ENCODE assay signal across 9 mouse cellular contexts in the genomic region with DNA sequence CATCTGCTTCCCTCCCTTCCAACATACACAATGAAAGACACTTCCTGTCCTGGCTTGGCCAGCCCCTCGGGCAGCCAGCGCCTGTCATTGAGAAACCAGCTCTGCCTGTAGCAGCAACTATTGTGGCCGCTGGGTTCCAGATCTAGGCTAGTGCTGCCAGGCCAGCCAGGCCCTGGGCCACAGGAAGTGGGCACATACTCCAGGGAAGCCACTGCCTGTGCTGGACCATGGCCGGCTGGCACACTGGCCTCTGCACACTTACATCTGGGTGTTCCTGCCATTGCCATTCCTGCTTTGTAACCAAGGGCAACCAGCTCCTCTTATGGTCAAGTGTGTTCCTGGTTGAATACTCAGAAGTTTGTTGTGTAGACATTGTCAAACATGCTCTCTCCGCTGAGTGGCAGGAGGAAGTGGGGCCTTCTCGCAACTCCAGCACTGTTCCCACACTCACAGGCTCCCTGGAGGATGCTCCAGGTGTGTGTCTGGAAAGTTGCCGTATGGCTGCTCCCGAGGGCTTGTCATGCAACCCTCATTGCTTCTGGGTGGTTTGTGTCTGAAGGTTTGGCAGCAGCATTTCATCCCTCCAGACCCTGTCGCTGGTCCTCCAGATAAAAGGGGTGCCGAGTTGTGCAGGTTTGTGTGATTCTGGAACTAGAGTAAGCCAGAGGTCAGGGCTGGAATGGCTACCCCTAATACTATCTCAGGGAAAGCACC. TPM values are rescaled to one million over a fixed set of nuclear protein-coding genes. Genes with fewer than 3 reads are reported as not detected.
DNase-seq lines count a peak whose midpoint lies in the region; ATAC-seq and TF ChIP-seq lines count a peak whose summit lies in the region.
"Had no signal": no experiment of that assay in that cellular context is flagged by ENCODE, and none has a peak within 500 bp of the region (broad histone marks: within the 10 kb centered on the region; RNA-seq: fewer than 3 reads in every experiment).

No protein-coding gene starts in this region.

- H3K9me3 ChIP-seq in hindbrain, embryonic 10.5 days: no peaks in the 10 kb centered on the region
- no peaks in the 10 kb centered on the region for H3K9me3 ChIP-seq in hindbrain, embryonic 13.5 days
- H3K9me3 ChIP-seq in ES-E14 (ENCODE audit: control insufficient read depth, insufficient read depth, low read depth, low read length): no peaks in the 10 kb centered on the region
- no peaks in the 10 kb centered on the region for H3K9me3 ChIP-seq in lung, postnatal 0 days (ENCODE audit: low read length)

- in situ Hi-C loops in ES-E14 (cut with MboI; ENCODE audit: low sequenced_read_pairs in 2 of 2, unreplicated experiment in 2 of 2): no loop called here

- TF ChIP-seq CTCF in lung, postnatal 0 days (IDR thresholded peaks at IDR 0.05): peak; percentile 7; the same call in 1 of the 2 replicates

- H3K36me3 ChIP-seq in hindbrain, embryonic 10.5 days: peaks cover 27% of the 10 kb centered on the region
- H3K36me3 ChIP-seq in hindbrain, embryonic 13.5 days: peaks cover 26% of the 10 kb centered on the region
- H3K36me3 ChIP-seq in ES-E14 (ENCODE audit: control insufficient read depth, insufficient read depth, low read length, poor library complexity, severe bottlenecking): peaks cover 24% of the 10 kb centered on the region
- H3K36me3 ChIP-seq in lung, postnatal 0 days (ENCODE audit: insufficient read depth, low read length): peaks cover 7% of the 10 kb centered on the region; the same call in 1 of the 2 replicates

- H3K4me1 ChIP-seq in hindbrain, embryonic 10.5 days (replicated peaks): peaks cover 47% of the 10 kb centered on the region
- peaks cover 32% of the 10 kb centered on the region for H3K4me1 ChIP-seq in hindbrain, embryonic 13.5 days (replicated peaks)
- peaks cover 5 to 20% of the 10 kb centered on the region in 2 experiments; a peak in 3 of 4 replicates for H3K4me1 ChIP-seq in ES-E14 (ENCODE audit: control insufficient read depth in 2 of 2, insufficient read depth in 2 of 2, low read length in 2 of 2, poor library complexity in 1 of 2)
- H3K4me1 ChIP-seq in lung, postnatal 0 days (ENCODE audit: insufficient read depth, low read depth, low read length): peaks cover 5% of the 10 kb centered on the region

- 0 out of 2 replicates have a peak, but pooled peaks have one; percentile 30 for TF ChIP-seq EP300 in lung, postnatal 0 days (IDR thresholded peaks at IDR 0.05)

- H3K4me2 ChIP-seq in hindbrain, embryonic 13.5 days: no peak overlapping the region
- H3K4me2 ChIP-seq in lung, postnatal 0 days (replicated peaks; ENCODE audit: low read depth, low read length): no peak overlapping the region

- no peak for ATAC-seq in hindbrain, embryonic 13.5 days (ENCODE audit: low FRiP score)
- peak; percentile 93 for ATAC-seq in lung, postnatal 0 days
- ATAC-seq: activated CD4-positive, CD25-positive, alpha-beta regulatory T cell, adult 4 months; forebrain, embryonic 16.5 days had no signal

- peak overlapping the region; percentile 54 for H3K27ac ChIP-seq in hindbrain, embryonic 10.5 days
- H3K27ac ChIP-seq in hindbrain, embryonic 13.5 days: no peak overlapping the region
- H3K27ac ChIP-seq in ES-E14 (ENCODE audit: insufficient read depth, low read depth, low read length, poor library complexity, severe bottlenecking): peak overlapping the region; percentile 37; the same call in 1 of the 2 replicates
- peak overlapping the region; percentile 57 for H3K27ac ChIP-seq in lung, postnatal 0 days (ENCODE audit: low read length)

- no peak overlapping the region for H3K4me3 ChIP-seq in hindbrain, embryonic 10.5 days
- no peak overlapping the region for H3K4me3 ChIP-seq in hindbrain, embryonic 13.5 days
- H3K4me3 ChIP-seq in ES-E14 (ENCODE audit: insufficient read depth in 1 of 2, low read depth in 1 of 2, low read length in 2 of 2, poor library complexity in 1 of 2, severe bottlenecking in 1 of 2): no peak overlapping the region
- no peak overlapping the region for H3K4me3 ChIP-seq in lung, postnatal 0 days (ENCODE audit: low read depth, low read length)

- H3K27me3 ChIP-seq in hindbrain, embryonic 10.5 days (ENCODE audit: insufficient read depth, poor library complexity, severe bottlenecking): peaks cover 25% of the 10 kb centered on the region
- H3K27me3 ChIP-seq in hindbrain, embryonic 13.5 days: peaks cover 20% of the 10 kb centered on the region
- peaks cover 16% of the 10 kb centered on the region; the same call in 1 of the 2 replicates for H3K27me3 ChIP-seq in lung, postnatal 0 days (replicated peaks; ENCODE audit: insufficient read depth, low read length)

- H3K9ac ChIP-seq in hindbrain, embryonic 13.5 days: no peak overlapping the region
- H3K9ac ChIP-seq in ES-E14 (ENCODE audit: insufficient read depth, low read depth, low read length, poor library complexity, severe bottlenecking): no peak overlapping the region
- no peak overlapping the region for H3K9ac ChIP-seq in lung, postnatal 0 days (replicated peaks; ENCODE audit: low read depth)

- intact Hi-C loops in left cerebral cortex, postnatal 14 days (cut with DNase I): no loop called here

- 68% methylated on average over 10 of the region's 10 CpGs for WGBS in hindbrain, embryonic 10.5 days
- 66% methylated on average over 10 of the region's 10 CpGs for WGBS in hindbrain, embryonic 13.5 days
- whole genome bisulfite sequencing in lung, postnatal 0 days: 29% methylated on average over 10 of the region's 10 CpGs

- DNase-seq in hindbrain, embryonic 10.5 days (ENCODE audit: low spot score): no peak
- no peak for DNase-seq in ES-E14 (ENCODE audit: low read depth, low spot score)
- peak; percentile 50 to 58 for DNase-seq in cerebellum, postnatal 10 days
- DNase-seq in lung, postnatal 0 days (ENCODE audit: low spot score): peak; percentile 91
- DNase-seq in thymus, postnatal 36 days: no peak
- DNase-seq in left cerebral cortex, postnatal 14 days (ENCODE audit: low spot score in 2 of 2): no peak

TF ChIP-seq in ES-E14, 5 proteins besides CTCF, POLR2A, EP300 and RAD21:
- TF ChIP-seq ZNF384 (IDR thresholded peaks at IDR 0.05; ENCODE audit: low read depth, low read length) (no peak), HCFC1 (IDR thresholded peaks at IDR 0.05; ENCODE audit: borderline replicate concordance, insufficient read depth, low read length) (no peak), ZC3H11A (IDR thresholded peaks at IDR 0.05; ENCODE audit: borderline replicate concordance, low read depth, low read length) (no peak), MAFK (IDR thresholded peaks at IDR 0.05; ENCODE audit: insufficient read depth, low read depth, low read length) (no peak), CHD2 (IDR thresholded peaks at IDR 0.05; ENCODE audit: low read depth, low read length) (no peak)
TF ChIP-seq in ES-E14: peak in this region for 0.

RNA-seq across cellular contexts. Expression of gene Rap1gap, which starts 4.0 kb away (rescaled TPM):
- 6.3 and 13.4 TPM in 2 replicates for polyA plus RNA-seq in hindbrain, embryonic 10.5 days (2016; fragmentation: Nextera tagmentation; extraction: Ambion mirVana)
- 39.2 and 39.9 TPM in 2 replicates for polyA plus RNA-seq in hindbrain, embryonic 13.5 days (2015; fragmentation: Nextera tagmentation; extraction: Ambion mirVana)
- 13.4 and 28.4 TPM in 2 replicates for total RNA-seq in ES-E14 (2012; rRNA removed)
- 34.9 and 48.8 TPM in 2 replicates for polyA plus RNA-seq in lung, postnatal 0 days (2015; fragmentation: Nextera tagmentation; extraction: Ambion mirVana)
- 100 to 1,000 TPM; 268 to 296 TPM for total RNA-seq in left cerebral cortex, postnatal 14 days (2021)

Comparison
In these comparisons a context has a peak if more than half of its experiments do, and no peak if none do; other contexts are left out.
1. DNase-seq: peak in cerebellum, postnatal 10 days (2 of 2) and lung, postnatal 0 days (single experiment); none in hindbrain, embryonic 10.5 days (single experiment), ES-E14 (single experiment), thymus, postnatal 36 days (0 of 2) and left cerebral cortex, postnatal 14 days (0 of 2).